Mouse (Mus musculus) bone marrow, adult 2 months (tissue): Measurements from ENCODE around the gene Large1.

Experiments used
- CTCF ChIP-seq: fragments of 200-500 bp; IDR thresholded peaks from 2 replicates; pipeline ENCODE4 v1.5.1; 2011; ENCODE audit warnings: low read length, control low read depth; ENCODE audit not compliant: control insufficient read depth, insufficient read depth
- POLR2A ChIP-seq: fragments of 200-500 bp; IDR thresholded peaks from 2 replicates; pipeline ENCODE4 v1.6.1; 2011; ENCODE audit warnings: low read depth, mild to moderate bottlenecking, control low read depth, low read length, borderline replicate concordance; ENCODE audit not compliant: control insufficient read depth

- TF ChIP-seq POLR2A (no peak), CTCF (no peak)
These were observed 370.5 kb downstream of the Large1 start for GRCm38 (mm10) chr8:72982832-72983231.
